Comparison of ENCODE assay signal across 8 mouse cellular contexts in the genomic region with DNA sequence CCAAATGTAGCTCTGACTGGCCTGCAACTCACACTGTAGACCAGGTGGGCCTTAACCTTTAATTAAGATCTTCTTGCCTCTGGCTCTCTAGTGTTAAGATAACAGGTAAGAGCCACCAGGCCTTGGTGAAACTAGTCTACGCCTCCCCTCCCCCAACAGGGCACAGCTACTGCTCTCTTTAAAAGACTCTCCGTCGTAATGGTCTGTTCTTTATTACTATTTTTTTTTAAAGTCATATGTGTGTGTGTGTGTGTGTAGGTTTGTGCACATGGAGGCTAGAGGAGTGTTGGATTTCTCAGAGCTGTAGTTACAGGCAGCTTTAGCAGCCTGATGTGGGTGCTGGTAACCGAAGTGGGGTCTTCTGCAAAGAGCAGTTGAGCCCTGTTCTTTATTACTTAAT. TPM values are rescaled to one million over a fixed set of nuclear protein-coding genes. Genes with fewer than 3 reads are reported as not detected.
A peak's percentile ranks its signal among the peaks of the same experiment; 100 is the strongest.
DNase-seq lines count a peak whose midpoint lies in the region; ATAC-seq lines count a peak whose summit lies in the region.

No protein-coding gene starts in this region.

- no peaks in the 10 kb centered on the region for H3K36me3 ChIP-seq in limb, embryonic 12.5 days

- peak overlapping the region; percentile 90 for H3K4me3 ChIP-seq in limb, embryonic 12.5 days (replicated peaks)

- H3K9ac ChIP-seq in limb, embryonic 12.5 days (replicated peaks), result peak overlapping the region; percentile 75; the same call in 1 of the 2 replicates

- no peaks in the 10 kb centered on the region for H3K9me3 ChIP-seq in limb, embryonic 12.5 days

- peak; percentile 13 for DNase-seq in CD4-positive, CD25-positive, alpha-beta regulatory T cell, adult 2 months (ENCODE audit: low read depth, low spot score)
- DNase-seq in lung, postnatal 36 days, result peak; percentile 20
- DNase-seq in lung, postnatal 4 days, result no peak
- peak; percentile 44 for DNase-seq in yolk sac, embryonic 10.5 days (ENCODE audit: low spot score)
- DNase-seq in layer of hippocampus, adult 9-10 months (ENCODE audit: low spot score), result no peak
- no peak for DNase-seq in layer of hippocampus, postnatal 10 days (ENCODE audit: low spot score in 2 of 2)

- WGBS in limb, embryonic 12.5 days, result 29% methylated on average over 4 of the region's 4 CpGs

- H3K27me3 ChIP-seq in limb, embryonic 12.5 days, result no peaks in the 10 kb centered on the region

- no peak for ATAC-seq in CD4-positive, CD25-positive, alpha-beta regulatory T cell, adult 4 months
- ATAC-seq in limb, embryonic 12.5 days (ENCODE audit: insufficient number of reproducible peaks, insufficient read depth, low FRiP score, low TSS enrichment, low read depth), result no peak

- H3K27ac ChIP-seq in limb, embryonic 12.5 days, result peak overlapping the region; percentile 99

- H3K4me1 ChIP-seq in limb, embryonic 12.5 days (replicated peaks), result peaks cover 25% of the 10 kb centered on the region

- H3K4me2 ChIP-seq in limb, embryonic 12.5 days, result peak overlapping the region; percentile 61

RNA-seq across cellular contexts. Expression of gene Rere, which starts 1.0 kb away (rescaled TPM):
- 10 to 100 TPM; 24.7 to 28.4 TPM for polyA plus RNA-seq in CD4-positive, CD25-positive, alpha-beta regulatory T cell, adult 4 months (2017; shearing (Covaris generic))
- polyA plus RNA-seq in limb, embryonic 12.5 days (2016; fragmentation: Nextera tagmentation; extraction: Ambion mirVana), result 31.4 and 35.4 TPM in 2 replicates
- 100 to 1,000 TPM; 108 to 117 TPM for total RNA-seq in layer of hippocampus, postnatal 10 days (2021)

RNA-seq across cellular contexts. Expression of gene Eno1, which starts 43.9 kb away (rescaled TPM):
- 1,000 to 10,000 TPM in 1 of 2 experiments, 100 to 1,000 TPM in 1; 733 to 1,178 TPM for polyA plus RNA-seq in CD4-positive, CD25-positive, alpha-beta regulatory T cell, adult 4 months (2017; shearing (Covaris generic))
- polyA plus RNA-seq in limb, embryonic 12.5 days (2016; fragmentation: Nextera tagmentation; extraction: Ambion mirVana), result 1,793 and 1,872 TPM in 2 replicates
- 100 to 1,000 TPM; 323 to 338 TPM for total RNA-seq in layer of hippocampus, postnatal 10 days (2021)

Comparison
In these comparisons a context has a peak if more than half of its experiments do, and no peak if none do; other contexts are left out.
1. DNase-seq: peak in CD4-positive, CD25-positive, alpha-beta regulatory T cell, adult 2 months (single experiment), lung, postnatal 36 days (single experiment) and yolk sac, embryonic 10.5 days (single experiment); none in lung, postnatal 4 days (0 of 2), layer of hippocampus, adult 9-10 months (single experiment) and layer of hippocampus, postnatal 10 days (0 of 2).